Mouse (Mus musculus) cerebellum, adult 2 months (tissue): ENCODE data around the gene S100a4. TPM values are rescaled to one million over a fixed set of nuclear protein-coding genes. Genes with fewer than 3 reads are reported as not detected.
A peak's percentile ranks its signal among the peaks of the same experiment; 100 is the strongest.

Experiments used
- DNase-seq, 2 experiments: peaks; one replicate each; pipeline ENCODE4 v3.0.0; 2021
- H3K27ac ChIP-seq: fragments of 200-500 bp; 2 replicates; pipeline ENCODE4 v1.5.1; 2012; ENCODE audit warnings: low read length, control low read depth, inconsistent platforms; ENCODE audit not compliant: insufficient read depth
- H3K27me3 ChIP-seq: fragments of 200-500 bp; 2 replicates; pipeline ENCODE4 v1.6.1; 2012; ENCODE audit warnings: inconsistent platforms, mild to moderate bottlenecking, low read length, moderate library complexity; ENCODE audit not compliant: control insufficient read depth, insufficient read depth
- H3K4me1 ChIP-seq: fragments of 200-500 bp; 2 replicates; pipeline ENCODE4 v1.6.1; 2011; ENCODE audit warnings: low read length; ENCODE audit not compliant: control insufficient read depth, insufficient read depth
- H3K4me3 ChIP-seq: fragments of 200-500 bp; replicated peaks from 2 replicates; pipeline ENCODE3; 2011; ENCODE audit warnings: mild to moderate bottlenecking, low read depth, low read length, control low read depth; ENCODE audit not compliant: insufficient read depth
- CTCF ChIP-seq: fragments of 200-500 bp; IDR thresholded peaks from 2 replicates; pipeline ENCODE4 v1.5.1; 2011; ENCODE audit warnings: low read depth, mild to moderate bottlenecking, control low read depth, low read length, moderate library complexity, borderline replicate concordance; ENCODE audit not compliant: insufficient read depth
- POLR2A ChIP-seq: fragments of 200-500 bp; IDR thresholded peaks from 2 replicates; pipeline ENCODE4 v1.6.1; 2011; ENCODE audit warnings: low read length, control low read depth, borderline replicate concordance; ENCODE audit not compliant: insufficient read depth
- WGBS: fragments of 180-500 bp; shearing (Covaris S2); methylation state at CpG from one replicate; pipeline ENCODE4 v1.1.7; 2018; 5-methylcytosine and 5-hydroxymethylcytosine counted together
- polyA plus RNA-seq: library from polyadenylated mRNA; depleted of rRNA; stranded (reverse); fragments of >200 nt; gene quantifications from 2 replicates; pipeline ENCODE4 v1.2.3, GENCODE M21; 2012

S100a4 gene
- polyA plus RNA-seq, 1 experiment: 2.7 TPM

GRCm38 (mm10) chr3:90582156-90582555 lies 21.4 kb upstream of the S100a4 start:
- Histone ChIP-seq H3K27ac (no peak overlapping the region), H3K27me3 (no peaks in the 10 kb centered on the region), H3K4me3 (no peak overlapping the region), H3K4me1 (no peaks in the 10 kb centered on the region; the same call in 1 of the 2 replicates)
- WGBS: 100% methylated on average over 1 of the region's 1 CpGs
- TF ChIP-seq CTCF (no peak), POLR2A (no peak)
- DNase-seq: no peak

GRCm38 (mm10) chr3:90582556-90582955 lies 21.0 kb upstream of the S100a4 start:
- Histone ChIP-seq H3K27me3 (no peaks in the 10 kb centered on the region), H3K4me1 (no peaks in the 10 kb centered on the region; the same call in 1 of the 2 replicates), H3K4me3 (no peak overlapping the region), H3K27ac (no peak overlapping the region)
- no peak for TF ChIP-seq CTCF
- no peak for TF ChIP-seq POLR2A
- no peak for DNase-seq
- 89% methylated on average over 4 of the region's 4 CpGs for WGBS

GRCm38 (mm10) chr3:90583893-90584292 lies 19.7 kb upstream of the S100a4 start:
- Histone ChIP-seq H3K27ac (no peak overlapping the region), H3K27me3 (no peaks in the 10 kb centered on the region), H3K4me3 (no peak overlapping the region), H3K4me1 (no peaks in the 10 kb centered on the region; the same call in 1 of the 2 replicates)
- peak in 1 of 2 experiments; percentile 8 for DNase-seq
- WGBS: 18% methylated on average over 3 of the region's 3 CpGs
- TF ChIP-seq POLR2A: no peak
- TF ChIP-seq CTCF: no peak

- 31% methylated on average over 5 of the region's 5 CpGs for WGBS
- Histone ChIP-seq H3K4me3 (no peak overlapping the region), H3K27me3 (no peaks in the 10 kb centered on the region), H3K27ac (no peak overlapping the region), H3K4me1 (no peaks in the 10 kb centered on the region; the same call in 1 of the 2 replicates)
- TF ChIP-seq POLR2A: no peak
- peak; percentile 63 for TF ChIP-seq CTCF
- peak; percentile 33 to 38 for DNase-seq
Observed at GRCm38 (mm10) chr3:90585595-90585994, 18.0 kb upstream of the S100a4 start.

GRCm38 (mm10) chr3:90586016-90586643 lies 17.4 kb upstream of the S100a4 start:
- H3K4me3 ChIP-seq: no peak overlapping the region
- H3K27ac ChIP-seq: no peak overlapping the region
- H3K27me3 ChIP-seq: no peaks in the 10 kb centered on the region
- no peak for DNase-seq
- H3K4me1 ChIP-seq: no peaks in the 10 kb centered on the region; the same call in 1 of the 2 replicates
- WGBS: 84% methylated on average over 15 of the region's 15 CpGs
- TF ChIP-seq CTCF (no peak), POLR2A (no peak)

- DNase-seq: no peak
- Histone ChIP-seq H3K27ac (no peak overlapping the region), H3K4me3 (no peak overlapping the region), H3K27me3 (no peaks in the 10 kb centered on the region), H3K4me1 (no peaks in the 10 kb centered on the region; the same call in 1 of the 2 replicates)
- TF ChIP-seq POLR2A (no peak), CTCF (no peak)
- WGBS: 69% methylated on average over 10 of the region's 10 CpGs
Observed at GRCm38 (mm10) chr3:90586906-90587305, 16.7 kb upstream of the S100a4 start.

GRCm38 (mm10) chr3:90587361-90588101 lies 16.0 kb upstream of the S100a4 start:
- no peak for DNase-seq
- H3K27me3 ChIP-seq: no peaks in the 10 kb centered on the region
- TF ChIP-seq POLR2A: no peak
- no peak for TF ChIP-seq CTCF
- no peak overlapping the region for H3K27ac ChIP-seq
- no peaks in the 10 kb centered on the region; the same call in 1 of the 2 replicates for H3K4me1 ChIP-seq
- WGBS: 86% methylated on average over 14 of the region's 14 CpGs
- no peak overlapping the region for H3K4me3 ChIP-seq

GRCm38 (mm10) chr3:90589390-90589789 lies 14.2 kb upstream of the S100a4 start:
- no peak overlapping the region for H3K4me3 ChIP-seq
- no peaks in the 10 kb centered on the region for H3K27me3 ChIP-seq
- no peaks in the 10 kb centered on the region; the same call in 1 of the 2 replicates for H3K4me1 ChIP-seq
- DNase-seq: no peak
- TF ChIP-seq CTCF: no peak
- no peak for TF ChIP-seq POLR2A
- 86% methylated on average over 6 of the region's 6 CpGs for WGBS
- H3K27ac ChIP-seq: no peak overlapping the region
